Mouse (Mus musculus): Measurements from ENCODE around the gene Med8. TPM values are rescaled to one million over a fixed set of nuclear protein-coding genes. Genes with fewer than 3 reads are reported as not detected.

Gene Med8
- polyA plus RNA-seq, 1 experiment from 2014 or later = 152 TPM

GRCm38 (mm10) chr4:118421384-118421783, 12.2 kb downstream of the Med8 start:
- H3K4me1 ChIP-seq = no peaks in the 10 kb centered on the region
- H3K36me3 ChIP-seq (replicated peaks) = peaks cover 75% of the 10 kb centered on the region
- H3K9me3 ChIP-seq = no peaks in the 10 kb centered on the region
- H3K27me3 ChIP-seq (replicated peaks; ENCODE audit: low read depth, poor library complexity, severe bottlenecking) = no peaks in the 10 kb centered on the region
- no peak overlapping the region for H3K4me3 ChIP-seq
- H3K27ac ChIP-seq (replicated peaks) = no peak overlapping the region
- 95% methylated on average over 3 of the region's 3 CpGs for WGBS
- no peak for DNase-seq (ENCODE audit: low spot score)

GRCm38 (mm10) chr4:118424541-118425160, 15.5 kb downstream of the Med8 start:
- H3K27ac ChIP-seq (replicated peaks) = no peak overlapping the region
- no peaks in the 10 kb centered on the region for H3K27me3 ChIP-seq (replicated peaks; ENCODE audit: low read depth, poor library complexity, severe bottlenecking)
- no peak for DNase-seq (ENCODE audit: low spot score)
- peaks cover 47% of the 10 kb centered on the region for H3K36me3 ChIP-seq (replicated peaks)
- no peak overlapping the region for H3K4me3 ChIP-seq
- H3K4me1 ChIP-seq = peaks cover 29% of the 10 kb centered on the region
- 87% methylated on average over 4 of the region's 4 CpGs for WGBS
- H3K9me3 ChIP-seq = no peaks in the 10 kb centered on the region

GRCm38 (mm10) chr4:118425374-118425773, 16.2 kb downstream of the Med8 start:
- DNase-seq (ENCODE audit: low spot score) = no peak
- H3K9me3 ChIP-seq = no peaks in the 10 kb centered on the region
- no peak overlapping the region for H3K27ac ChIP-seq (replicated peaks)
- H3K36me3 ChIP-seq (replicated peaks) = peaks cover 47% of the 10 kb centered on the region
- H3K4me3 ChIP-seq = no peak overlapping the region
- no peaks in the 10 kb centered on the region for H3K27me3 ChIP-seq (replicated peaks; ENCODE audit: low read depth, poor library complexity, severe bottlenecking)
- peaks cover 36% of the 10 kb centered on the region for H3K4me1 ChIP-seq
- WGBS = 85% methylated on average over 1 of the region's 1 CpGs

- no peaks in the 10 kb centered on the region for H3K27me3 ChIP-seq (replicated peaks; ENCODE audit: low read depth, poor library complexity, severe bottlenecking)
- peaks cover 41% of the 10 kb centered on the region for H3K4me1 ChIP-seq
- peak overlapping the region; percentile 82 for H3K4me3 ChIP-seq
- peaks cover 49% of the 10 kb centered on the region for H3K36me3 ChIP-seq (replicated peaks)
- WGBS = 2% methylated on average over 5 of the region's 5 CpGs
- no peak for DNase-seq (ENCODE audit: low spot score)
- peak overlapping the region; percentile 90 for H3K27ac ChIP-seq (replicated peaks)
- no peaks in the 10 kb centered on the region for H3K9me3 ChIP-seq
These were observed 18.3 kb downstream of the Med8 start for GRCm38 (mm10) chr4:118427415-118427767.

- peak; percentile 96 for DNase-seq (ENCODE audit: low spot score)
- peaks cover 49% of the 10 kb centered on the region for H3K36me3 ChIP-seq (replicated peaks)
- peak within 1 kb of the TSS; percentile 82 for H3K4me3 ChIP-seq
- under 1% methylated on average over 31 of the region's 31 CpGs for WGBS
- H3K27ac ChIP-seq (replicated peaks) = peak within 1 kb of the TSS; percentile 90
- no peaks in the 10 kb centered on the region for H3K27me3 ChIP-seq (replicated peaks; ENCODE audit: low read depth, poor library complexity, severe bottlenecking)
- peaks cover 43% of the 10 kb centered on the region for H3K4me1 ChIP-seq
- no peaks in the 10 kb centered on the region for H3K9me3 ChIP-seq
These were observed 18.8 kb downstream of the Med8 start, which contains the start of gene Elovl1 for GRCm38 (mm10) chr4:118427768-118428451. TSS of gene Elovl1 (plus strand) at chr4:118428093.

GRCm38 (mm10) chr4:118428531-118429214, 19.5 kb downstream of the Med8 start:
- 55% methylated on average over 15 of the region's 15 CpGs for WGBS
- Histone ChIP-seq H3K27me3 (replicated peaks; ENCODE audit: low read depth, poor library complexity, severe bottlenecking) (no peaks in the 10 kb centered on the region), H3K9me3 (no peaks in the 10 kb centered on the region), H3K27ac (replicated peaks) (peak overlapping the region; percentile 90), H3K4me3 (peak overlapping the region; percentile 82), H3K4me1 (peaks cover 45% of the 10 kb centered on the region), H3K36me3 (replicated peaks) (peaks cover 49% of the 10 kb centered on the region)
- DNase-seq (ENCODE audit: low spot score) = no peak

- H3K27ac ChIP-seq (replicated peaks) = peak overlapping the region; percentile 90; the same call in 1 of the 2 replicates
- peaks cover 50% of the 10 kb centered on the region for H3K4me1 ChIP-seq
- WGBS = 48% methylated on average over 7 of the region's 7 CpGs
- H3K36me3 ChIP-seq (replicated peaks) = peaks cover 52% of the 10 kb centered on the region
- H3K9me3 ChIP-seq = no peaks in the 10 kb centered on the region
- peak overlapping the region; percentile 82 for H3K4me3 ChIP-seq
- no peak for DNase-seq (ENCODE audit: low spot score)
- H3K27me3 ChIP-seq (replicated peaks; ENCODE audit: low read depth, poor library complexity, severe bottlenecking) = no peaks in the 10 kb centered on the region
These were observed 20.2 kb downstream of the Med8 start for GRCm38 (mm10) chr4:118429215-118429895.

GRCm38 (mm10) chr4:118432332-118432731, 23.2 kb downstream of the Med8 start:
- Histone ChIP-seq H3K36me3 (replicated peaks) (peaks cover 72% of the 10 kb centered on the region), H3K9me3 (no peaks in the 10 kb centered on the region), H3K4me3 (no peak overlapping the region), H3K27me3 (replicated peaks; ENCODE audit: low read depth, poor library complexity, severe bottlenecking) (no peaks in the 10 kb centered on the region), H3K4me1 (peaks cover 65% of the 10 kb centered on the region), H3K27ac (replicated peaks) (no peak overlapping the region)
- WGBS = 74% methylated on average over 8 of the region's 8 CpGs
- DNase-seq (ENCODE audit: low spot score) = no peak

- Histone ChIP-seq H3K9me3 (no peaks in the 10 kb centered on the region), H3K36me3 (replicated peaks) (peaks cover 43% of the 10 kb centered on the region), H3K27ac (replicated peaks) (peak within 1 kb of the TSS; percentile 93), H3K4me1 (peaks cover 41% of the 10 kb centered on the region), H3K4me3 (peak within 1 kb of the TSS; percentile 80), H3K27me3 (replicated peaks; ENCODE audit: low read depth, poor library complexity, severe bottlenecking) (no peaks in the 10 kb centered on the region)
- under 1% methylated on average over 67 of the region's 67 CpGs for WGBS
- DNase-seq (ENCODE audit: low spot score) = peak; percentile 95
These were observed 27.9 kb downstream of the Med8 start, which contains the start of gene Cdc20 for GRCm38 (mm10) chr4:118436820-118437603. TSS of gene Cdc20 (minus strand) at chr4:118437352.

- H3K36me3 ChIP-seq (replicated peaks) = peaks cover 35% of the 10 kb centered on the region
- peak; percentile 56 for DNase-seq (ENCODE audit: low spot score)
- H3K9me3 ChIP-seq = no peaks in the 10 kb centered on the region
- peak overlapping the region; percentile 80 for H3K4me3 ChIP-seq
- no peaks in the 10 kb centered on the region for H3K27me3 ChIP-seq (replicated peaks; ENCODE audit: low read depth, poor library complexity, severe bottlenecking)
- peaks cover 35% of the 10 kb centered on the region for H3K4me1 ChIP-seq
- peak overlapping the region; percentile 93 for H3K27ac ChIP-seq (replicated peaks)
- 9% methylated on average over 12 of the region's 12 CpGs for whole genome bisulfite sequencing
These were observed 28.7 kb downstream of the Med8 start for GRCm38 (mm10) chr4:118437829-118438253.

GRCm38 (mm10) chr4:118445088-118445487, 36.0 kb downstream of the Med8 start:
- no peak for DNase-seq (ENCODE audit: low spot score)
- Histone ChIP-seq H3K4me3 (no peak overlapping the region), H3K4me1 (peaks cover 21% of the 10 kb centered on the region), H3K9me3 (no peaks in the 10 kb centered on the region), H3K36me3 (replicated peaks) (no peaks in the 10 kb centered on the region), H3K27ac (replicated peaks) (no peak overlapping the region), H3K27me3 (replicated peaks; ENCODE audit: low read depth, poor library complexity, severe bottlenecking) (0 out of 2 replicates have a peak, but pooled peaks cover 7% of the 10 kb centered on the region)
- WGBS = 88% methylated on average over 10 of the region's 10 CpGs
